Mouse (Mus musculus): ENCODE results near the gene Phkg2.

Gene Phkg2

GRCm38 (mm10) chr7:127572895-127573471 lies at the start of gene Phkg2:
TSS of gene Phkg2 (plus strand) at chr7:127573340.
- peak; percentile 97 for DNase-seq

DNA sequence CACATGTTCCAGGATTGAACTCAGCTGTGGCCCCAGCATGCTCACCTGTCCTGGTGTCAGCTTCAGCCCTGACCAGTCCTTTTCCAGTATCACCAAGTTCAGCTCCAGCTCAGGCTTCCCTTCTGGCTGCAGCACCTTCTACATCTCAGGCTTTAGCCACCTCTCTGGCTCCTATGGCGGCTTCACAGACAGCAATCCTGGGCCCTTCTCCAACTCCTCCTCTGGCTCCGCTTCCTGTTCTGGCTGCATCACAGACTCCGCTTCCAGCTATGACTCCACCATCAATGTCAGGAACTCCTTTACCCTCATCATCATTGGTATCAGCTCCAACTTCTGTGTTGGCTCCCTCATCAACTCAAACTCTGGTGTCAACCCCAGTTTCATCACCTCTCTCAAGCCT lies 31.5 kb upstream of the Phkg2 start:
- DNase-seq, result no peak

- no peak for DNase-seq
Observed at GRCm38 (mm10) chr7:127549116-127549835, 23.9 kb upstream of the Phkg2 start.

DNA sequence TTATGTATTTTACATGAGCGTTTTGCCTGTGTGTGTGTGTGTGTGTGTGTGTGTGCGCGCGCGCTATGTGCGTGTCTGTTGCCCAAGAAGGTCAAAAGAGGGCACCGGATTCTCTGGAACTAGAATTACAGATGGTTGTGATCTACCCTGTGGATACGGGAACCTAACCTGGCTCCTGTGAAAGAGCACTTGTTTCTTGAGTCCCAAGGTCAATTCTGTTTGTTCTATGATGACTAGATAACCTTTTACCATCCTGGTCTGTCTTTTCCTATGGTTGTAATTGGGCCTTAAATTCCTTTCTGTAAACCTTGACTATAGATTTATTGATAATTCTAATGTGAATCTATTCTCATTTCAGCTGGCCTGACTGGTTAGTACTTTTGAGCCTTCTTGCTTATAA lies 21.6 kb upstream of the Phkg2 start:
- no peak for DNase-seq

- no peak for DNase-seq
Observed at GRCm38 (mm10) chr7:127560580-127560979, 12.6 kb upstream of the Phkg2 start.

DNA sequence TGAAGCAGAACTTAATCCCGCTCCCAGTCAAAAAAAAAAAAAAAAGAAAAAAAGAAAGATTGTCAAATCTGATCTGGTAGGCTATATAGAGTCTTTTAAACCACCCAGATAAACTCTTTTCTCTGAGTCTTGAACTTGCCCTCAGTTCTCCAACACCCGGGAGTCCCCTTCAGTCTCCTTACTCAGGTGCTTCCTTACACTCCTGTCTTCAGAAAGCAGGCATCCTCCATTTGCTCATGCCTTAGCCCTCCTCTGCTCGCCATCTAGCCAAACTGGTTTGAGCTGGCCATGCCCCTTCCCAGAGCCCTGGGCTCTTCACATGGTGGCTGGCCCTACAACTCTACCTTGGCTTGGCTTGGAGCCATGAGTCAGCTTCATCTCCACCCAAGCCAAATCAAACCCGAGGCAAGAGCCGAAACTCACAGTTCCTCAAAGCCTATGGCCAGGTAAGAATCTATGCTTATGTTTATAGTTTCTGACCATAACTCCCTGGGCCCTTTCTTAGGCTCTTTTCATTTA lies 11.7 kb upstream of the Phkg2 start, which contains the start of gene Tmem265:
Tmem265 (plus strand) TSS at position 51 of the 519 bp plus-strand sequence.
- DNase-seq, result no peak

DNA sequence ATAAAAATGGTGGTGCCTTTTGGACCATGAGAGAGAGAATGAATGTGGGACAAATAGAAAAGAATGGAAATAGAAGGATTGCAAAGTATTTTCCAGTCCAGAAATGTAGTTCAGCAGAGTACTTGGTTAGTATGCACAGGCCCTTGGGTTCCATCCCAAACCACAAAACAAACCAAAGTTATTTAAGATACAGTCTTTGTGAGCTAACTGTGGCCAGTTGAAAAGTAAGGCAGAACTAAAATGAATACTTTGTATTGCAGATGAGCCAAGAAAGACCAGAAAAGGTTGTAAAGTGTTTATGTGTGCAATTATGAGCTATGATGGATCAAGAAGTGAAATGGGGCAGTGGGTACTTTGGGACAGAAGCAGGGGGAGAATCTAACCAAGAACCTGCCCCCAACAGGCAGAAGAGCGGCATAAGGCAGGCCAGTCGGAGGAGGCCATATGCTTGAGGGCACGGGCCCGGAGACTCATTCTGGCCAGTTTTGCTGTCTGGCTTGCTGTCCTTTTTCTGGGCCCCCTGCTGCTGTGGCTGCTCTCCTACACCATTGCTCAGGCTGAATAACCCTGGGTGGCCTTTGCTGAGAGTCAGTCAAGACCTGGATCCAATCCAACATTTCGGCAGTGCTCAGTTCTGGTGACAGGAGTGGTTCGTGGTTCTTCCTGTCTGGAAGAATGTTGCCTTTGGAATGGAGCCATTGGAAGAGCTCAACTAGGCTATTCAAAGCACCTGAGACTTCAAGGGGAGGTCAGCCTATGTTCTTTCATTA lies 8.6 kb upstream of the Phkg2 start:
- peak; percentile 51 for DNase-seq

GRCm38 (mm10) chr7:127573503-127574008 lies 416 bp downstream of the Phkg2 start:
- DNase-seq, result no peak

- no peak for DNase-seq
Observed at GRCm38 (mm10) chr7:127574115-127574514, 975 bp downstream of the Phkg2 start.

DNA sequence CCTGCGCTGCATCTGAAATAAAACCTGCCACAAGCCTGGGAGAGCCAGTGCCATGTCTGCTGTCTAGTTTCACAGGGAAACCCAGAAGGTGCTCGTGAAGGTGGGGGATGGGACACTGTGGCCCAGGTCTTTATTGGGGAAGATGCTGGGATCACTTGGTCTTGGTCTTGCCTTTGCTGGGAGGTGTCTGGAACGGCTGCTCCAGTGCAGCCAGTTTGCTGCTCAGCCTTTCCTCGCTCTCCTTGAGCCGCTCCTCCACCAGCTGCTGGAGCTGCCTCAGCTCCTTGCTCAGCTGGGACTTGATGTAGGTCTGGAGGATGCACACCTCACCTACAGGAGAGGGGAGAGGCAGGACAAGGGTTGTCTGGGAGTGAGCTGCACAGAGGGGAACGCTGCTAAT lies 10.1 kb downstream of the Phkg2 start:
- no peak for DNase-seq

DNA sequence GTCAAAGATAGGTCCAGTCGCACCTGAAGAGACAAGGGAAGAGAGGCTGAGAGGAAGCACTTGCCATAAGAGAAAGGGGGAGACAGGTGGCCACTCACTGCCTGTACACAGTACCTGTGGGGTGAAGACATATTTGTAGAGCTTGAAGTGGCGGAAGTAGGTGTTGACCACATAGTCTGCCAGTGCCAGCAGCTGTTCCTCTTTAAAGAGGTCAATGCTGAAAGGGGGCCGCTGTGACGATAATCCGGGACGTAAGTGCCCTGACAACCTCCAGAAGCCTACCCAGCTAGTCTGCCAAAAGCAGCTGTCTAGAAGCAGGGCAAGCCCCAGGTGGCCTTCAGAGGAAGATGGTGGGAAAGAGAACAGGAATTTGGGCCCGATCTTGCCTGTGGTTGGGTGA lies 11.9 kb downstream of the Phkg2 start:
- DNase-seq, result peak; percentile 34

DNA sequence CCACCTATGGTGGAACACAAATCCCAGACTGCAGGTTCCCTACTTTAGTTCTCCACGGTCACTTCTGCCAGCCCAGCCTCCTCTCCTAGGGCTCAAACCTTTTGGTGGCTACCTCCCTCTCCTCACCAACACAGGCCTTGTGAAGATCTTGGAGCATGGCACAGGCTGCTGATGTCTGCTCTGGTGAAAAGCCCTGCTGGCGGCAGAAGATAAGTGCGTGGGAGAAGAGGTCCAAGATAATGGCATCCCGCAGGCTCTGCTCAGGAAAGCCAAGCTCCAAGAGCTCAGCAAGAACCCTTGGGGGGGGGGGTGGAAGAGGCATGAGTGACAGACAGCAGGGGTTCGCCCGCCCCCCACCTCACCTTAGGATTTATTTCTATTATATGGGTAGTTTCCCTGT lies 13.0 kb downstream of the Phkg2 start:
- DNase-seq, result no peak

- no peak for DNase-seq
Observed at GRCm38 (mm10) chr7:127587196-127587595, 14.1 kb downstream of the Phkg2 start.

GRCm38 (mm10) chr7:127588011-127588871 lies 15.1 kb downstream of the Phkg2 start, which contains the start of the genes Ccdc189 and Rnf40:
TSS of gene Ccdc189 (minus strand) at chr7:127588595.
TSS of gene Rnf40 (plus strand) at chr7:127588767.
- DNase-seq, result peak; percentile 98

GRCm38 (mm10) chr7:127588901-127589300 lies 15.8 kb downstream of the Phkg2 start:
- DNase-seq, result peak; percentile 43

- no peak for DNase-seq
Observed at GRCm38 (mm10) chr7:127589637-127590036, 16.5 kb downstream of the Phkg2 start.

GRCm38 (mm10) chr7:127591108-127591507 lies 18.0 kb downstream of the Phkg2 start:
- DNase-seq, result no peak

DNA sequence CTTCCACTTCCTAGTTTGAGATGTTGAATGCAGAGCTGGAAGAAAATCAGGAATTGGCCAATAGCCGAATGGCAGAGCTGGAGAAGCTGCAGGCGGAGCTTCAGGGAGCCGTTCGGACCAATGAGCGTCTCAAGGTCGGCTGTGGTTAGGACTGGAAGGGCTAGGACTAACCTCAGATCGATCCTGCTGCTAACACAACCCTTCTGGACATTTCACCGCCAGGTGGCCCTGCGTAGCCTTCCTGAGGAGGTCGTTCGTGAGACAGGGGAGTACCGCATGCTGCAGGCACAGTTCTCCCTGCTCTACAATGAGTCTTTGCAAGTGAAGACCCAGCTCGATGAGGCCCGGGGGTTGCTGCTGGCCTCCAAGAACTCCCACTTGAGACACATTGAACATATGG lies 19.4 kb downstream of the Phkg2 start:
- no peak for DNase-seq

DNA sequence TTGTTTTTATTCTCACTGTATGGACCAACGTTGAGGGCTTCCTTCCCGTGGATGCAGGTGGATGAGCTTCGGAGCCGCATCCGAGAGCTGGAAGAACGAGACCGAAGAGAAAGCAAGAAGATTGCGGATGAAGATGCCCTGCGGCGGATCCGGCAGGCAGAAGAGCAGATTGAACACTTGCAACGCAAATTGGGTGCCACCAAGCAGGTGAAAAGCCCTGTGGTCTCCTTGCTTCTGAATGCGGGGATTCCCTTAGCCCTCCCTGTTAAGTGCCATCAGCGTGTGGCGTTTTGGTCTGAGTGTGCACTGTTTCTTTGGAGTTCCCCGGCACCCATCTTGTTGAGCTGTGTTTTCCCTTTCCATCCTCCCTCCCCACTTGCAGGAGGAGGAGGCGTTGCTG lies 23.6 kb downstream of the Phkg2 start:
- no peak for DNase-seq

DNA sequence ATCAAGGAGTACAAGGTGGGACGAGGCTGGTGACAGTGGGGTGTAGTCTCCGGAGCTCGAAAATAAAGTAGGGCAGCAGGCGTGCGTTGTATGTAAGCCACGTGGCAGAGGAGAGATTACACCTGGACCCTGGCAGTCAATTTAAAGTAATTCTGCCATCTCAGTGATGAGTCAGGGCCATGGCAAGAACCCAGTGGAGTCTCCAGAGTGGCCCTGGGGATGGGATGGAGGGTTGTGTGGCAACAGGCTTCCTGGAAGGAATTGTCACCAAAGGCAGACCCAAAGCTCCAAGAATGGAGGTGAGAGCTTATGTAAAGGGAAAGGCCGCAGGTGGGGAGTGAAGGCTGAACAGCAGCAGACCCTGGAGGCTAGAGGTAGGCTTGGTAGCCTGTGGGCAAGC lies 27.5 kb downstream of the Phkg2 start:
- DNase-seq, result no peak

DNA sequence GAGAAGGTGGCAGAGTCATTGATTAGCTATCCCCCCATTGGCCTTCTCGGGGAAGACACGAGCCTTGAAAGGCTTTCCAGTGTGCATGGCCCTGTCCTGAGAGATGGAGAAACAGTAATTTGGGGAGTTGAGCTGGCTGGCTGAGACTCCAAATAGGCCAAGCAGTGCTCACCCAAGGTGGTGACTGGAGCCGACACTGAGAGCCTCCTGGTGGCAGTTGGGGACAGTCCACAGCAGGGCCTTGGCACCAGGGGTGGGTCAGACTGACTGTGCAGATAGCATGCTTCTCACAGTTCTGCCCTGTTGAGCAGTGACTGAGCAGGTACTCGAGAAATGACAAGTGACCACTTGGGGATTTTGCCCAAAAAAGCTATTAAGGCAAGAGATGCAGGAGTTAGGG lies 28.6 kb downstream of the Phkg2 start:
- DNase-seq, result no peak

GRCm38 (mm10) chr7:127602903-127603302 lies 29.8 kb downstream of the Phkg2 start:
- no peak for DNase-seq

Data from lung, postnatal 10 days (tissue).